Mouse (Mus musculus) kidney, postnatal 0 days (tissue): ENCODE data around the gene Cercam. TPM values are rescaled to one million over a fixed set of nuclear protein-coding genes. Genes with fewer than 3 reads are reported as not detected.
"Not testable (repeated sequence)": the region's sequence is repeated elsewhere in the genome, so short reads cannot be mapped to it uniquely, and the experiment has no call there.

Experiments
- ATAC-seq: fragments of 200-750 bp; cut with Nextera tagmentation; replicated peaks from 2 replicates; pipeline ENCODE4 v1.8.0; 2017; ENCODE audit warnings: low read depth, moderate number of reproducible peaks, moderate TSS enrichment, moderate library complexity; ENCODE audit not compliant: low FRiP score
- DNase-seq: peaks from one replicate; pipeline ENCODE4 v3.0.0-alpha.2; 2016; ENCODE audit warnings: low spot score
- H3K27ac ChIP-seq: fragments of 300-500 bp; sonication (generic); 2 replicates; pipeline ENCODE4 v1.5.1; 2014; ENCODE audit warnings: mild to moderate bottlenecking
- H3K27me3 ChIP-seq: fragments of 300-500 bp; sonication (generic); 2 replicates; pipeline ENCODE4 v1.6.1; 2014; ENCODE audit warnings: low read length, mixed read lengths; ENCODE audit not compliant: insufficient read depth
- H3K36me3 ChIP-seq: fragments of 300-500 bp; sonication (generic); 2 replicates; pipeline ENCODE4 v1.6.1; 2014; ENCODE audit warnings: low read length, mixed read lengths; ENCODE audit not compliant: insufficient read depth
- H3K4me1 ChIP-seq: fragments of 300-500 bp; sonication (generic); replicated peaks from 2 replicates; pipeline ENCODE4 v1.6.1; 2014; ENCODE audit warnings: antibody characterized with exemption, low read length, mixed read lengths; ENCODE audit not compliant: insufficient read depth
- H3K4me2 ChIP-seq: fragments of 300-500 bp; sonication (generic); 2 replicates; pipeline ENCODE4 v1.6.1; 2014; ENCODE audit warnings: mild to moderate bottlenecking, low read length, moderate library complexity, mixed read lengths
- H3K4me3 ChIP-seq: fragments of 300-500 bp; sonication (generic); replicated peaks from 2 replicates; pipeline ENCODE4 v1.5.1; 2014; ENCODE audit warnings: low read depth, low read length
- H3K9ac ChIP-seq: fragments of 300-500 bp; sonication (generic); 2 replicates; pipeline ENCODE4 v1.6.1; 2014; ENCODE audit warnings: low read depth, low read length
- H3K9me3 ChIP-seq: fragments of 300-500 bp; sonication (generic); replicated peaks from 2 replicates; pipeline ENCODE4 v1.6.1; 2016; ENCODE audit warnings: low read length, inconsistent platforms, mixed read lengths
- CTCF ChIP-seq: IDR thresholded peaks from 2 replicates; pipeline ENCODE4 v1.5.1; 2016; ENCODE audit warnings: antibody characterized with exemption, low read depth, mild to moderate bottlenecking, moderate library complexity
- WGBS: fragments of 180-500 bp; shearing (Covaris S2); extraction: QIAGEN DNeasy Blood & Tissue Kit; methylation state at CpG from one replicate; pipeline ENCODE4 v1.1.7; 2014; 5-methylcytosine and 5-hydroxymethylcytosine counted together
- polyA plus RNA-seq: library from polyadenylated mRNA; unstranded; fragments of >200 nt; fragmentation: Nextera tagmentation; extraction: Ambion mirVana; gene quantifications from 2 replicates; pipeline ENCODE4 v1.2.1, GENCODE M21; 2015

Cercam gene
- polyA plus RNA-seq, 1 experiment from 2014 or later: 10.2 TPM

DNA sequence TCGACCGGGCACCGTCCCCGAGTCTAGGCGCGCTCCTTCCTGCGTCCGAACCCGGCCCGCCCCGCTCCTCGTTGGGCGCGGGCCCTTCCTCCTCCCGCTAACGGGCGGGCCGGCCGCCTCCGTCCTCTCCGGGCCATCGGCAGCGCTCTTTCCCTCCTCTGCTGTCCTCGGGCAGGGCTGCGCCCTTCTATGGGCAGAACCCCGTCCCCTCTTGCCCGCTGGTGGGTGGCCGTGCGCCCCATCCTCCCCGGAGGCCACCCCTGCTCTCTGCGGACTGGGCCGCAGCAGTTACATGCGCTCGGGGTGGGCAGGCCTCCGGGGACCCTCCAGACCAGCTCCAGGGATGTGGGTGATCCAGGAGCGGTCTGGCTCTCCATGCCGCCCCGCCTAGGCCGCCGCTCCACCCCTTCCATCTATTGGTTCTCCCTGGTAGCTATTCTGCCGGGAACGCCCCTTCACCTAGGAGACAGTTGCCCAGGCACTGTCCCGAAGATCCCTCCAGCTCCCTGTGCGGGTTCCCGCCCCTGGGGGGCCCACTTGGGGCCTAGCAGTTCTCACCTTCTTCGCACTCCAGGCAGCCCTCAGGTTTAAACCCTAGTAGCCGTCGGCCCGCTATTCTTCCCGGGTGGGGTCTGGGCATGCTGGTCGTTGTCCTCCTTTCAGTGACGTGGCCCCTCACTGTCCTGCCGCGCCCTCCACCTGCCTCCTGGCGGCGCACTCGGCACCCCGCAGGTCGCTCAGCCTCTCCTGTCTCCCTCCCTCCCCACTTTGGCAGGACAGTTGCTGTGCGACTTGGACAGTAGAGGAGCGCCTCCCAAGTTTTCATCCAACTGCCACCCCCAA lies 21.2 kb downstream of the Cercam start:
- peak overlapping the region; percentile 87 for H3K27ac ChIP-seq
- peaks cover 25% of the 10 kb centered on the region for H3K36me3 ChIP-seq
- WGBS: under 1% methylated on average over 52 of the region's 61 CpGs
- H3K27me3 ChIP-seq: no peaks in the 10 kb centered on the region
- no peaks in the 10 kb centered on the region for H3K9me3 ChIP-seq
- peak overlapping the region; percentile 90 for H3K9ac ChIP-seq
- H3K4me1 ChIP-seq: peaks cover 6% of the 10 kb centered on the region
- peak overlapping the region; percentile 86 for H3K4me3 ChIP-seq
- DNase-seq (peak; percentile 95), ATAC-seq (peak; percentile 86)
- peak overlapping the region; percentile 88 for H3K4me2 ChIP-seq
- peak; percentile 60 for TF ChIP-seq CTCF

DNA sequence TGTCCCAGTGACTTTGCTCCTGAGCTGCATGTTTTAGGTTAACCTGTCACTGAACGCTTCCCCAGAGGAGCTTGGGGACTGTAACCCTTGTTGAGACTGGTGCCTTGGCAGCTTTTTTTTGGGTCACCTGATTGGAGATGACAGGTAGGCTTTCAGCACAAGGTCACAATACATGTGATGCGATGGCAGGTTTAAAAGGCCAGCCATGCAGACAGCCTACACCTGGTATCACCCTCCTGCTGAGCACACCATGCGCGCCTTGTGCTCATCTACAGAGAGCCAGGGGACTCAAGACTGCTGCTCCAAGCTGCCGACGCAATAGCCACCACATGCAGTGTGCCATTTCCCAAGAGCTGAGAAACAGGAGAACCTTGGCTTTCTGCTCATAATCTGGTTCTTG lies 22.8 kb downstream of the Cercam start:
- peaks cover 6% of the 10 kb centered on the region for H3K4me1 ChIP-seq
- no peak overlapping the region for H3K9ac ChIP-seq
- H3K27ac ChIP-seq: no peak overlapping the region
- no peak for ATAC-seq
- 94% methylated on average over 6 of the region's 6 CpGs for WGBS
- H3K4me3 ChIP-seq: no peak overlapping the region
- no peaks in the 10 kb centered on the region for H3K9me3 ChIP-seq
- no peaks in the 10 kb centered on the region for H3K27me3 ChIP-seq
- peaks cover 35% of the 10 kb centered on the region for H3K36me3 ChIP-seq
- H3K4me2 ChIP-seq: no peak overlapping the region
- no peak for TF ChIP-seq CTCF
- no peak for DNase-seq

DNA sequence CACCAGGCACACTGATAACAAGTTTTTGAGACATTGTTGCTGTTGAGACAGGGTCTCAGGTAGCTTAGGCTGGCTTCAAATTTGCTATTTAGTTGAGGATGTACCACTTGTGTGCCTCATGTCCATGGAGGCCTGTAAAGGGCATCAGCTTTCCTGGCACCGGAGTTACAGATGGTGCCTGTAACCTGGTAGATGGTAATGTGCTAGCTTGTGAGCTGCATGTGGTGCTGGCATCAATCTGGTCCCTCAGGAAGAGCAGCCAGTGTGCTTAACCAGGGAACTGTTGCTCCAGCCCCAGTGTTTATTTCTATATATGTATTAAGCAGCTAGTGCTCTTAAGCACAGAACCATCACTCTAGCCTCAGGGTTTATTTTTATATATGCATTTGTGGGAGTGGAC lies 27.1 kb downstream of the Cercam start:
- Histone ChIP-seq H3K27me3 (no peaks in the 10 kb centered on the region), H3K4me2 (no peak overlapping the region), H3K36me3 (peaks cover 70% of the 10 kb centered on the region), H3K4me3 (no peak overlapping the region), H3K4me1 (no peaks in the 10 kb centered on the region), H3K9ac (no peak overlapping the region), H3K9me3 (no peaks in the 10 kb centered on the region), H3K27ac (no peak overlapping the region)
- 97% methylated on average over 1 of the region's 1 CpGs for WGBS
- DNase-seq (no peak), ATAC-seq (no peak)
- no peak for TF ChIP-seq CTCF

DNA sequence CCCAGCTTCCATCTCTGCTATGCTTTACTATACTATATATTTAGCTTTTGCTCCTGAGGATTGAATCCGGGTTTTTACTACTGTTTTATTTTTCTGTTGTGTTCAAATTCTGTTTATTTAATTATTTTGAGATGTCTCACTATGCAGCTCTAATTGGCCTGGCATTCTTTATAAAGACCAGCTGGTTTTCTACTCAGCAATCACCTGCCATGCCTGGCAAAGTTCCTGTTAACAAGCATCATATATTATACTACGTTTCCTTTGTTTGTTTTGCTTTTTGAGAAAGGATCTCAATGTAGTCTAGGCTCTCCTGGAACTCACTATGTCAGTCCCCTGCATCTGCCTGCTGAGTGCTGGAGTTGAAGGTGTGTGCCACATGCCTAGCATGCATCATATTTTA lies 28.4 kb downstream of the Cercam start:
- no peak overlapping the region for H3K4me2 ChIP-seq
- no peak overlapping the region for H3K9ac ChIP-seq
- H3K4me1 ChIP-seq: no peaks in the 10 kb centered on the region
- no peak for TF ChIP-seq CTCF
- no peak overlapping the region for H3K27ac ChIP-seq
- H3K27me3 ChIP-seq: no peaks in the 10 kb centered on the region
- H3K36me3 ChIP-seq: peaks cover 83% of the 10 kb centered on the region
- no peak for DNase-seq
- H3K4me3 ChIP-seq: no peak overlapping the region
- no peak for ATAC-seq
- 76% methylated on average over 2 of the region's 2 CpGs for WGBS
- H3K9me3 ChIP-seq: no peaks in the 10 kb centered on the region

DNA sequence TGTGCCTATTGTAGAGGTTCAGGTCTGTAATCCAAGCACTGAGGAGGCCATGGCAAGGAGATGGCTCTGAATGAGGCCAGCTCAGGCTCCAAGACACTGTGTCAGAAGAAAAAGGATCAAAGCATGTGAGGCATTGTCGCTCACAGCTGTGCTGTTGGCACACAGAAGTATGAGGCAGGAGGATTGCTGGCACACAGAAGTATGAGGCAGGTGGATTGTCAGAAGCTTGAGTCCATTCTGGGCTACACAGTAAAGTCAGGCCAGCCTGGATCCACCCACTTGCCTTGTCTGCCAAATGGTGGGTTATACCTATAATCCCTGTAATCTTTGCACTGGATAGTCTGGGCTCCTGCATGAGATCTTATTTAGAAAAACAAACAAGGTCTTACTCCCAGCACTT lies 29.1 kb downstream of the Cercam start:
- Histone ChIP-seq H3K9me3 (no peaks in the 10 kb centered on the region), H3K4me2 (no peak overlapping the region), H3K36me3 (peaks cover 85% of the 10 kb centered on the region), H3K27me3 (no peaks in the 10 kb centered on the region), H3K4me1 (no peaks in the 10 kb centered on the region), H3K27ac (no peak overlapping the region), H3K4me3 (no peak overlapping the region), H3K9ac (no peak overlapping the region)
- no peak for TF ChIP-seq CTCF
- WGBS: 89% methylated on average over 1 of the region's 1 CpGs
- ATAC-seq (no peak), DNase-seq (no peak)

DNA sequence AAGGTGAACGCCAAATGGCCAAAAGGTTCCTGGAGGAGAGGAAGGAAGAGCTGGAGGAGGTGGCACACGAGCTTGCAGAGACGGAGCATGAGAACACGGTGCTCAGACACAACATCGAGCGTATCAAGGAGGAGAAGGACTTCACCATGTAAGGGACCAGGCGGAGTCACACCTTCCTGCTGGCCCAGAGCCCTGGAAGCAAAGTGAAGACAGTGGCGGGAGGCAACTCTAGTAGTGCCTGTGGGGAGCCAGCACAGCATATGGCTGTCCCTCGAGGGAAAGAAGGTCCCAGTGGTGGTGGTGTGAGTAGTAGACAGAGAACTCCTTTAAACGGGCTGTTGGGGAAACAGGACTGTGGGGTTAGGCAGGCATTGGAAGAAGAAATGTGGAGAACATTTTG lies 33.2 kb downstream of the Cercam start:
- no peak for ATAC-seq
- H3K27ac ChIP-seq: no peak overlapping the region
- H3K4me2 ChIP-seq: no peak overlapping the region
- H3K27me3 ChIP-seq: no peaks in the 10 kb centered on the region
- H3K9ac ChIP-seq: no peak overlapping the region
- no peak for DNase-seq
- no peaks in the 10 kb centered on the region for H3K4me1 ChIP-seq
- no peaks in the 10 kb centered on the region for H3K9me3 ChIP-seq
- WGBS: 87% methylated on average over 10 of the region's 10 CpGs
- TF ChIP-seq CTCF: no peak
- H3K36me3 ChIP-seq: peaks cover 74% of the 10 kb centered on the region
- H3K4me3 ChIP-seq: no peak overlapping the region

DNA sequence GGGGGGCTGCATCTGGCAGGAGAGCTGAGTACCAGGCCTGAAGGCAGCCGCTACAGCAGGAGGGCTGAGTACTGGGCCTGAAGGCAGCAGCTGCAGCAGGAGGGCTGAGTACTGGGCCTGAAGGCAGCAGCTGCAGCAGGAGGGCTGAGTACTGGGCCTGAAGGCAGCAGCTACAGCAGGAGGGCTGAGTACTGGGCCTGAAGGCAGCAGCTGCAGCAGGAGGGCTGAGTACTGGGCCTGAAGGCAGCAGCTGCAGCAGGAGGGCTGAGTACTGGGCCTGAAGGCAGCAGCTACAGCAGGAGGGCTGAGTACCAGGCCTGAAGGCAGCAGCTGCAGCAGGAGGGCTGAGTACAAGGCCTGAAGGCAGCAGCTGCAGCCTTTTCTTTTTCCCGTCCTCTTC lies 39.2 kb downstream of the Cercam start:
- not testable (repeated sequence) for DNase-seq, H3K9ac ChIP-seq, H3K27ac ChIP-seq, ATAC-seq, H3K27me3 ChIP-seq, H3K4me1 ChIP-seq, H3K9me3 ChIP-seq, H3K4me3 ChIP-seq, H3K4me2 ChIP-seq
- H3K36me3 ChIP-seq: peaks cover 49% of the 10 kb centered on the region
- 87% methylated on average over 2 of the region's 2 CpGs for WGBS
